Mouse (Mus musculus): Measurements from ENCODE around the gene Cxcr4. TPM values are rescaled to one million over a fixed set of nuclear protein-coding genes. Genes with fewer than 3 reads are reported as not detected.
"Not testable (repeated sequence)": the region's sequence is repeated elsewhere in the genome, so short reads cannot be mapped to it uniquely, and the experiment has no call there.

The Cxcr4 gene
- polyA plus RNA-seq, 1 experiment from 2014 or later, result 15.5 TPM

DNA sequence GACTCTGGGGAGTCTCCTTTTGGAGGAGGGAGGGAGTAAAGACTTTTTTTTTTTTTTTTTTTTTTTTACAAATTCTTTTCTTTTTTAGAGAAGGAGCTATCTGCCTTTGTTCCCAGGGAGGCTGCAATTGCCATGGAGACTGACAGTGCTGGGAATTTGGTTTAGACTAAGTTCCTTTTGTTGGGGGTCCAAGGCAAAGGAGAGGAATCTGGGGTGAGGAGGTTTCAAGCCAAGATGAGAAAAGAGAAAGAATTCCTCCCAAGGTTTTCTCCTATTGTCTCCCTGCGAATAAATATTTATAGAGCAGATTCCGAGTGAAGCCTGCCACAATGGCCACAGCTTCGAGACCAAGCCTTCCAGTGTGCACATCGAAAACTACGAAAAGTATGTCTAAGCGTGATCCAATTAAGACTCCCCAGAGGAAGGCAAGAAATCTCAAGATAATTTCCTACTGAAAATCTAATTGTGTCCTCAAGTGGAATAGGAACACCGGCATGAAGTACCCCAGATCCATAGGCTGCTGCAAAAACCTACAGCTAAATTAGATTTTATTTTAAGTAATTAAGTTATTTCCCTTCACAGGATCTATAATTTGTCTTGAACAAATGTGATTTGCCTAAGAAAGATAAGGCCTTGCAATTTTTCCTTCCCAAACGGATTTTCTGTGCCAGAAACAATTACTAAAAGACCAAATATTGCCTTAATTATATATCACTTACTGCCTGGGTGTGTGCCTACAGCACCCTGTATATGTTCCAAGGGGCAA lies 5.7 kb downstream of the Cxcr4 start:
- no peak overlapping the region for H3K4me3 ChIP-seq (ENCODE audit: low read depth, low read length)
- DNase-seq (ENCODE audit: low spot score) (peak; percentile 69), ATAC-seq (ENCODE audit: insufficient read depth, low FRiP score, low TSS enrichment) (peak; percentile 68)
- 32% methylated on average over 8 of the region's 8 CpGs for WGBS
- H3K36me3 ChIP-seq (ENCODE audit: control insufficient read depth, insufficient read depth, low read length), result no peaks in the 10 kb centered on the region; the same call in 1 of the 2 replicates
- peak overlapping the region; percentile 70; the same call in 1 of the 2 replicates for H3K27ac ChIP-seq (ENCODE audit: low read depth, low read length)
- H3K9ac ChIP-seq (ENCODE audit: low read length), result no peak overlapping the region
- H3K27me3 ChIP-seq (ENCODE audit: control insufficient read depth, insufficient read depth, low read length), result no peaks in the 10 kb centered on the region
- H3K9me3 ChIP-seq (ENCODE audit: control insufficient read depth, low read length), result no peaks in the 10 kb centered on the region
- H3K4me2 ChIP-seq (ENCODE audit: low read depth), result peak overlapping the region; percentile 19; the same call in 1 of the 2 replicates
- peaks cover 12% of the 10 kb centered on the region for H3K4me1 ChIP-seq (ENCODE audit: control insufficient read depth, insufficient read depth, low read length)

DNA sequence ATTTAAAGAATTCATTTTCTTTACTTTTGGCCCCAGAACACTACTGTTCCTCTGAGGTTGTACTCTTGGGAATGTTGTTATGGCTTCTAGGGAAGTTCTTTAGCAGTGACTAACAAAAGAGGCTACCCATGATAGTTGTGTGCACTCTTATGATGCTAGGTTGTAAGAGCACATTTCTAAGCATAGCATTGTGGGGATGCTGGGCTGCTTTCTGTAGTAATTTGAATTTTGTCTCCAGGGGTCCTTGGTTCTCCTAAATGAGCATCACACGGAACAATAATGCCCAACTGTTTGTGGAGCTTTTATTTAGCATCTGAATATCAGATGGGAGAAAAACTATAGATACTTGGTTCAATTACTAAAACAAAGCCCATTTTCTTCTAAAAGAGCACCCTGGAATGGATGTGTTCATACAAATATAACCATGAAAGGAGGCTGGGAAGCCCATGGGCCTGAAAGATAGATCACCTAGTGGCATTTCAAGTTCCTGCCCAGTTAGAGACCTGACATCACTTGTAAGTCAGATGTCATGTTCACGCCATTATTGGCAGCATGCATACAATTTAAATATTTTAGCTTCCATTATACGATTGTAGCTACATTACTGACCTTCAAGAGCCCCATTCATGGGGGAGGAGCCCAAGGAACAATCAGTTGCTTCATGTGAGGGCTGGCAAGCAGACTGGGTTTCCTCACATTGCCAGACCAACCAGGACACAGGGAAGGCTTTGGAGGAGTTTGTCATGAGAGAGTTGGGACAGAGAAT lies 6.5 kb downstream of the Cxcr4 start:
- no peak overlapping the region for H3K9ac ChIP-seq (ENCODE audit: low read length)
- H3K27ac ChIP-seq (ENCODE audit: low read depth, low read length), result peak overlapping the region; percentile 58
- H3K36me3 ChIP-seq (ENCODE audit: control insufficient read depth, insufficient read depth, low read length), result no peaks in the 10 kb centered on the region; the same call in 1 of the 2 replicates
- DNase-seq (ENCODE audit: low spot score) (peak; percentile 70), ATAC-seq (ENCODE audit: insufficient read depth, low FRiP score, low TSS enrichment) (peak; percentile 89)
- H3K4me1 ChIP-seq (ENCODE audit: control insufficient read depth, insufficient read depth, low read length), result peaks cover 12% of the 10 kb centered on the region
- WGBS, result 30% methylated on average over 3 of the region's 3 CpGs
- no peak overlapping the region for H3K4me2 ChIP-seq (ENCODE audit: low read depth)
- H3K9me3 ChIP-seq (ENCODE audit: control insufficient read depth, low read length), result no peaks in the 10 kb centered on the region
- H3K4me3 ChIP-seq (ENCODE audit: low read depth, low read length), result no peak overlapping the region
- H3K27me3 ChIP-seq (ENCODE audit: control insufficient read depth, insufficient read depth, low read length), result no peaks in the 10 kb centered on the region

DNA sequence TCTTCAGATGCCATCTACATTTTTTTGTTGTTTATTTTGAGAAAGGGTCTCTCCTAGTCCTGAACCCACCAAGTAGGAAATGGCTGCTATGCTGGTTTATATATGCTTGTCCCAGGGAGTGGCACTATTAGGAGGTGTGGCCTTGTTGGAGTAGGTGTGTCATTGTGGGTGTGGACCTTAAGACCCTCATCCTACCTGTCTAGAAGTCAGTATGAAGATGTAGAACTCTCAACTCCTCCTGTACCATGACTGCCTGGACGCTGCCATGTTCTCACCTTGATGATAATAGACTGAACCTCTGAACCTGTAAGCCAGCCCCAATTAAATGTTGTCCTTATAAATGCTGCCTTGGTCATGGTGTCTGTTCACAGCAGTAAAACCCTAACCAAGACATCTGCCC lies 7.4 kb downstream of the Cxcr4 start:
- WGBS, result 90% methylated on average over 1 of the region's 1 CpGs
- H3K4me2 ChIP-seq (ENCODE audit: low read depth); H3K4me3 ChIP-seq (ENCODE audit: low read depth, low read length); H3K9me3 ChIP-seq (ENCODE audit: control insufficient read depth, low read length); H3K27me3 ChIP-seq (ENCODE audit: control insufficient read depth, insufficient read depth, low read length); H3K27ac ChIP-seq (ENCODE audit: low read depth, low read length); H3K9ac ChIP-seq (ENCODE audit: low read length); H3K36me3 ChIP-seq (ENCODE audit: control insufficient read depth, insufficient read depth, low read length); H3K4me1 ChIP-seq (ENCODE audit: control insufficient read depth, insufficient read depth, low read length); DNase-seq (ENCODE audit: low spot score); ATAC-seq (ENCODE audit: insufficient read depth, low FRiP score, low TSS enrichment): not testable (repeated sequence)

DNA sequence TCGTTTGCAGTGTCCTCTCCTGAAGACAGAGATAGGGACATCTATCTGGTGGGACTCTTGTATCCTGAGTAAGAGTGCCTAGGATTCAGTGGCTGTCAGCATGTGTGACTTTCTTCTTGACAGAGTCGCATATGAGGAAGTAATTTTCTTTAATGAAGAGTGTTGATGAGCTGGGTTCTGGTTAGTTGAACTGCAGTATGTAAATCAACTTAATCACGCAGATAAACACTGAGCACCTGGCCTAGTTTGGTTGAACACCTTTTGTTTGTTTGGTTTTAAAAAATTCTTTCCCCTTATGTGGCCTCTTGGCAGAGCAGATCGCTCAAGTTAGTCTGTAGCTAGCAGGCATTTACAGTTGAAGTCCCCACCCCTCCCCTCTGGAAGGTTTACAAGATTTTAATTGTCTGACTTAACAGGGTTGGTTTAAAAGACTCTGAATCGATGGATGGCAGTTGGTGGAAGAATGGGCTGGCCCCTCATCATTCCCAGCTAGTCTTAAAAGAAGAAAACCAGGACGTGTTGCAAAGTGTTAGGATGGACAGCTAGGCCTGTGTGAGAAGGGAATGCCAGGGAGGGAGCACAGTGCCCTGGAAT lies 8.7 kb downstream of the Cxcr4 start:
- Histone ChIP-seq H3K4me2 (ENCODE audit: low read depth) (no peak overlapping the region), H3K27me3 (ENCODE audit: control insufficient read depth, insufficient read depth, low read length) (no peaks in the 10 kb centered on the region), H3K4me3 (ENCODE audit: low read depth, low read length) (no peak overlapping the region), H3K27ac (ENCODE audit: low read depth, low read length) (no peak overlapping the region), H3K36me3 (ENCODE audit: control insufficient read depth, insufficient read depth, low read length) (no peaks in the 10 kb centered on the region), H3K9ac (ENCODE audit: low read length) (no peak overlapping the region), H3K4me1 (ENCODE audit: control insufficient read depth, insufficient read depth, low read length) (peaks cover 5% of the 10 kb centered on the region), H3K9me3 (ENCODE audit: control insufficient read depth, low read length) (no peaks in the 10 kb centered on the region)
- ATAC-seq (ENCODE audit: insufficient read depth, low FRiP score, low TSS enrichment), result no peak
- 55% methylated on average over 6 of the region's 6 CpGs for WGBS
- DNase-seq (ENCODE audit: low spot score), result no peak

DNA sequence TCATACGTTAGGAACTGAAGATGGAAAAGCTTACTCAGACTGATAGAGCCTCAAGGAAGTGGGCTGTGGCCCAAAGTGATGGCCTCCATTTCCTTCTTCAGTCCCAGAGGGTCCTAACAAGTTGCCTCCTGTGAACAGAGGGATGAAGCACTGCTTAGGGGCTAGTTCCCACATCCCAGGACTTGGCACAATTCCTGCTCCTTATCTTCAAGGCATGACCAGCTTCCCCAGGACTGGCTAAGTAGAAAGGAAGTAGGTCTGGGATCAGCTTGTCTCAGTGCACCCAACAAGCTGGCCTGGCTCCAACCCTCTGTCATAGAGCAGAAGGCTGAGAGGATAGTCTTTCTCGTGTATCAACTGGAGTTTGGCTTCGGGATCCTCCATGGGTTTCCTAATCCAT lies 11.8 kb downstream of the Cxcr4 start:
- no peaks in the 10 kb centered on the region for H3K36me3 ChIP-seq (ENCODE audit: control insufficient read depth, insufficient read depth, low read length)
- H3K9ac ChIP-seq (ENCODE audit: low read length), result no peak overlapping the region
- ATAC-seq (ENCODE audit: insufficient read depth, low FRiP score, low TSS enrichment) (no peak), DNase-seq (ENCODE audit: low spot score) (no peak)
- no peaks in the 10 kb centered on the region for H3K27me3 ChIP-seq (ENCODE audit: control insufficient read depth, insufficient read depth, low read length)
- H3K9me3 ChIP-seq (ENCODE audit: control insufficient read depth, low read length), result no peaks in the 10 kb centered on the region
- H3K4me1 ChIP-seq (ENCODE audit: control insufficient read depth, insufficient read depth, low read length), result peaks cover 4% of the 10 kb centered on the region
- no peak overlapping the region for H3K4me2 ChIP-seq (ENCODE audit: low read depth)
- 86% methylated on average over 3 of the region's 3 CpGs for WGBS
- H3K4me3 ChIP-seq (ENCODE audit: low read depth, low read length), result no peak overlapping the region
- no peak overlapping the region for H3K27ac ChIP-seq (ENCODE audit: low read depth, low read length)

DNA sequence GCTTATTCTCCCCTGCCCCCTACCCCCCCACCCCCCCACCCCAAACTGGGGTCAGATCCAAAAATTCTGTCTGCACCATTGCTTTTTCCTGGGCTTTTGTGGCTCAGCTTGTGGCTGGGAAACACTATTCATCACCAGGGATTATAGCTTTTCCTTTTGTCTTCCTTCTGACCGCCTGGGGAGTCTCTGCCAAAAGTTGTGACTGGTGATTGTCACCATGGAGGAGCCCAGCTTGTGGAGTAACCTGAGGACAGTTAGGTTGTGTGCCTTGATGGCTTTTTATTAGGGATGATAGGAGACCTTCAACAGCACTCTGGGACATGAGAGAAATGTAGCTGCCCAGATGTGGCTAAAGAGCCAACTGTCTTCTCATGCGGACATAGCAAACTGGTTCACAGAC lies 13.6 kb downstream of the Cxcr4 start:
- Histone ChIP-seq H3K4me2 (ENCODE audit: low read depth) (no peak overlapping the region), H3K27me3 (ENCODE audit: control insufficient read depth, insufficient read depth, low read length) (no peaks in the 10 kb centered on the region), H3K4me1 (ENCODE audit: control insufficient read depth, insufficient read depth, low read length) (peaks cover 4% of the 10 kb centered on the region), H3K9ac (ENCODE audit: low read length) (no peak overlapping the region), H3K36me3 (ENCODE audit: control insufficient read depth, insufficient read depth, low read length) (no peaks in the 10 kb centered on the region), H3K9me3 (ENCODE audit: control insufficient read depth, low read length) (no peaks in the 10 kb centered on the region), H3K4me3 (ENCODE audit: low read depth, low read length) (no peak overlapping the region), H3K27ac (ENCODE audit: low read depth, low read length) (no peak overlapping the region)
- peak; percentile 31 for DNase-seq (ENCODE audit: low spot score)
- ATAC-seq (ENCODE audit: insufficient read depth, low FRiP score, low TSS enrichment), result peak; percentile 51; the same call in 1 of the 2 replicates
- 27% methylated on average over 2 of the region's 2 CpGs for WGBS

DNA sequence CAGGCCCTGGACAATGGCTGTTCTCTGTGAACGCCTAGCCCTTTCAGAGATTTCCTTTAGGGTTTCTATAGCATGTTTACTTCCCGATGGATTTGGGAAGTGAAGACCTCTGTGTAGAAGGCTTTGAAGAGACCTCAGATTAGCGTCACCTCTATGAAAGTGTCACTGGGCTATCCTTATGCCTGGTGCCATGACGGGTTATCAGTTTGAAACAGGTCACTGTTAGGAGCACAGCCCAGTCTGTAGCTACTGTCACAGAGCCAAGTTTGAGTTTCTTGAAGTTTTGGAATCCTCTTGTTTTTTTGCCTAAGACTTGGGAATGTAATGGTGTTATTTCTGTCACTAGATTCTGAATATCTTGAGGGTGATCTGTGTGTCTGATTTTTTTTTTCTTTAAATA lies 17.0 kb downstream of the Cxcr4 start:
- WGBS, result 87% methylated on average over 4 of the region's 4 CpGs
- H3K4me2 ChIP-seq (ENCODE audit: low read depth), result no peak overlapping the region
- H3K4me3 ChIP-seq (ENCODE audit: low read depth, low read length), result no peak overlapping the region
- H3K9ac ChIP-seq (ENCODE audit: low read length), result no peak overlapping the region
- no peak for ATAC-seq (ENCODE audit: insufficient read depth, low FRiP score, low TSS enrichment)
- no peak for DNase-seq (ENCODE audit: low spot score)
- H3K4me1 ChIP-seq (ENCODE audit: control insufficient read depth, insufficient read depth, low read length), result peaks cover 4% of the 10 kb centered on the region
- H3K27me3 ChIP-seq (ENCODE audit: control insufficient read depth, insufficient read depth, low read length), result no peaks in the 10 kb centered on the region
- H3K36me3 ChIP-seq (ENCODE audit: control insufficient read depth, insufficient read depth, low read length), result no peaks in the 10 kb centered on the region
- H3K27ac ChIP-seq (ENCODE audit: low read depth, low read length), result no peak overlapping the region
- H3K9me3 ChIP-seq (ENCODE audit: control insufficient read depth, low read length), result no peaks in the 10 kb centered on the region

DNA sequence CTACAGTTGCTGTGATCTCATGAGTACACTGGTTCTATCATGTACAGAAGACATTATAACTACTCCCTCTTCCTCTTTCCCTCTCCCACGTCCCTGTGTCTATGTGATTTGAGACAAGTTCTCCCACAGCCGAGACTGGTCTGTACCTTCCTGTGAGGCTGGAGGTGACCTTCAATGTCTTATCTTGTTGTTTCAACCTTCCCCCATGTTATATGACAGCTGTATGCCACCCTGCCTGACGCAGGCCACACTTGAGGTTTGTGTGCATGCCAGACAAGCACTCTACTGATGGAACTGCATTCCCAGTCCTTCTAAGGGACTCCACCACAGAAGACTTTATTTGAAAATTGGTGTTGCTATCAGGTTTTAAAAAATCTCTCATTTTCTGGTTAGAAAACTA lies 21.1 kb downstream of the Cxcr4 start:
- Histone ChIP-seq H3K9me3 (ENCODE audit: control insufficient read depth, low read length) (no peaks in the 10 kb centered on the region), H3K27me3 (ENCODE audit: control insufficient read depth, insufficient read depth, low read length) (no peaks in the 10 kb centered on the region), H3K9ac (ENCODE audit: low read length) (no peak overlapping the region), H3K4me2 (ENCODE audit: low read depth) (no peak overlapping the region), H3K36me3 (ENCODE audit: control insufficient read depth, insufficient read depth, low read length) (no peaks in the 10 kb centered on the region), H3K4me1 (ENCODE audit: control insufficient read depth, insufficient read depth, low read length) (no peaks in the 10 kb centered on the region), H3K27ac (ENCODE audit: low read depth, low read length) (no peak overlapping the region), H3K4me3 (ENCODE audit: low read depth, low read length) (no peak overlapping the region)
- ATAC-seq (ENCODE audit: insufficient read depth, low FRiP score, low TSS enrichment) (no peak), DNase-seq (ENCODE audit: low spot score) (no peak)
- 87% methylated on average over 3 of the region's 3 CpGs for WGBS

All from neural tube, embryonic 11.5 days (tissue).